Mouse (Mus musculus): ENCODE measurements at regions not wholly inside any gene's neighbourhood (a gene's known extent, or its start where the extent isn't known, plus 50 kb on each side); places are given as distances from the start of the nearest gene placed in this dataset.

GRCm38 (mm10) chr2:128368534-128369273 is 222.3 kb upstream of the Spdye4c start:
- no peak for DNase-seq (ENCODE audit: low read depth, low spot score)

- no peak for DNase-seq (ENCODE audit: low read depth, low spot score)
Measured at GRCm38 (mm10) chr2:128370821-128371220, 220.2 kb upstream of the Spdye4c start.

- DNase-seq (ENCODE audit: low read depth, low spot score) = no peak
Measured at GRCm38 (mm10) chr2:128372204-128372603, 218.8 kb upstream of the Spdye4c start.

GRCm38 (mm10) chr2:128373363-128374252 is 217.4 kb upstream of the Spdye4c start:
- DNase-seq (ENCODE audit: low read depth, low spot score) = no peak

- DNase-seq (ENCODE audit: low read depth, low spot score) = no peak
Measured at GRCm38 (mm10) chr2:128374253-128374566, 216.8 kb upstream of the Spdye4c start.

GRCm38 (mm10) chr2:128374926-128375325 is 216.1 kb upstream of the Spdye4c start:
- DNase-seq (ENCODE audit: low read depth, low spot score) = no peak

GRCm38 (mm10) chr2:128375827-128376226 is 215.2 kb upstream of the Spdye4c start:
- DNase-seq (ENCODE audit: low read depth, low spot score) = no peak

GRCm38 (mm10) chr2:128377176-128377575 is 213.8 kb upstream of the Spdye4c start:
- DNase-seq (ENCODE audit: low read depth, low spot score) = no peak

GRCm38 (mm10) chr2:128377680-128378079 is 213.3 kb upstream of the Spdye4c start:
- no peak for DNase-seq (ENCODE audit: low read depth, low spot score)

GRCm38 (mm10) chr2:128378456-128378855 is 212.6 kb upstream of the Spdye4c start:
- no peak for DNase-seq (ENCODE audit: low read depth, low spot score)

GRCm38 (mm10) chr2:128379151-128379550 is 211.9 kb upstream of the Spdye4c start:
- no peak for DNase-seq (ENCODE audit: low read depth, low spot score)

GRCm38 (mm10) chr2:128379554-128379953 is 211.5 kb upstream of the Spdye4c start:
- DNase-seq (ENCODE audit: low read depth, low spot score) = no peak

GRCm38 (mm10) chr2:128380581-128380980 is 210.4 kb upstream of the Spdye4c start:
- DNase-seq (ENCODE audit: low read depth, low spot score) = no peak

- DNase-seq (ENCODE audit: low read depth, low spot score) = no peak
Measured at GRCm38 (mm10) chr2:128381684-128382205, 209.3 kb upstream of the Spdye4c start.

GRCm38 (mm10) chr2:128382473-128382872 is 208.5 kb upstream of the Spdye4c start:
- no peak for DNase-seq (ENCODE audit: low read depth, low spot score)

- DNase-seq (ENCODE audit: low read depth, low spot score) = no peak
Measured at GRCm38 (mm10) chr2:128384612-128385011, 206.4 kb upstream of the Spdye4c start.

GRCm38 (mm10) chr2:128386846-128387621 is 204.0 kb upstream of the Spdye4c start:
- DNase-seq (ENCODE audit: low read depth, low spot score) = no peak

GRCm38 (mm10) chr2:128387851-128388471 is 203.0 kb upstream of the Spdye4c start:
- no peak for DNase-seq (ENCODE audit: low read depth, low spot score)

- no peak for DNase-seq (ENCODE audit: low read depth, low spot score)
Measured at GRCm38 (mm10) chr2:128388883-128389470, 202.0 kb upstream of the Spdye4c start.

- DNase-seq (ENCODE audit: low read depth, low spot score) = no peak
Measured at GRCm38 (mm10) chr2:128392344-128392743, 198.7 kb upstream of the Spdye4c start.

GRCm38 (mm10) chr2:128393401-128393800 is 197.6 kb upstream of the Spdye4c start:
- DNase-seq (ENCODE audit: low read depth, low spot score) = no peak

Data from c-Kit-negative CD71-positive TER-119-positive erythroid progenitor cells, embryonic 14.5 days (primary cell).